Mouse (Mus musculus) CD4-positive, CD25-positive, alpha-beta regulatory T cell, adult 4 months (primary cell): ENCODE results near the gene Map4k4. TPM values are rescaled to one million over a fixed set of nuclear protein-coding genes. Genes with fewer than 3 reads are reported as not detected.

ENCODE experiments used
- ATAC-seq: one replicate; pipeline ENCODE4 v1.8.0; 2017
- polyA plus RNA-seq, 2 experiments: library from polyadenylated mRNA; unstranded; fragments of 100-300 nt; shearing (Covaris generic); gene quantifications; one replicate each; pipeline ENCODE4 v1.2.1; 2017

Gene Map4k4
- polyA plus RNA-seq, result 10 to 100 TPM; 29.5 to 30.3 TPM

GRCm38 (mm10) chr1:39900181-39901005, at the start of gene Map4k4:
TSS of gene Map4k4 (plus strand) at chr1:39900913.
- peak; percentile 48 for ATAC-seq

GRCm38 (mm10) chr1:39855949-39856348, 44.8 kb upstream of the Map4k4 start:
- no peak for ATAC-seq

- no peak for ATAC-seq
Observed at GRCm38 (mm10) chr1:39856795-39857447, 43.8 kb upstream of the Map4k4 start.

- ATAC-seq, result no peak
Observed at GRCm38 (mm10) chr1:39857448-39857820, 43.3 kb upstream of the Map4k4 start.

GRCm38 (mm10) chr1:39859213-39859612, 41.5 kb upstream of the Map4k4 start:
- no peak for ATAC-seq

GRCm38 (mm10) chr1:39866367-39867141, 34.2 kb upstream of the Map4k4 start:
- no peak for ATAC-seq

- no peak for ATAC-seq
Observed at GRCm38 (mm10) chr1:39867142-39867525, 33.6 kb upstream of the Map4k4 start.

- ATAC-seq, result no peak
Observed at GRCm38 (mm10) chr1:39867966-39868593, 32.6 kb upstream of the Map4k4 start.

- no peak for ATAC-seq
Observed at GRCm38 (mm10) chr1:39868825-39869571, 31.7 kb upstream of the Map4k4 start.

- ATAC-seq, result no peak
Observed at GRCm38 (mm10) chr1:39869721-39870201, 31.0 kb upstream of the Map4k4 start.

- no peak for ATAC-seq
Observed at GRCm38 (mm10) chr1:39877981-39878380, 22.7 kb upstream of the Map4k4 start.

- ATAC-seq, result no peak
Observed at GRCm38 (mm10) chr1:39882505-39882904, 18.2 kb upstream of the Map4k4 start.

GRCm38 (mm10) chr1:39884803-39885515, 15.8 kb upstream of the Map4k4 start:
- no peak for ATAC-seq

- no peak for ATAC-seq
Observed at GRCm38 (mm10) chr1:39887997-39888396, 12.7 kb upstream of the Map4k4 start.

GRCm38 (mm10) chr1:39889429-39889828, 11.3 kb upstream of the Map4k4 start:
- no peak for ATAC-seq

- ATAC-seq, result no peak
Observed at GRCm38 (mm10) chr1:39889973-39890372, 10.7 kb upstream of the Map4k4 start.

- ATAC-seq, result no peak
Observed at GRCm38 (mm10) chr1:39893153-39893880, 7.4 kb upstream of the Map4k4 start.

GRCm38 (mm10) chr1:39895097-39895496, 5.6 kb upstream of the Map4k4 start:
- ATAC-seq, result no peak

- ATAC-seq, result peak; percentile 61
Observed at GRCm38 (mm10) chr1:39895506-39895905, 5.2 kb upstream of the Map4k4 start.

GRCm38 (mm10) chr1:39896581-39896980, 4.1 kb upstream of the Map4k4 start:
- peak; percentile 70 for ATAC-seq
